Mouse (Mus musculus): ENCODE measurements around the gene Sfta2.

Sfta2 gene

GRCm38 (mm10) chr17:35601249-35601648, at the start of gene Sfta2:
Gene Sfta2 (plus strand): TSS chr17:35601549.
- no peak for DNase-seq (ENCODE audit: low read depth, low spot score)

GRCm38 (mm10) chr17:35551881-35552414, 49.4 kb upstream of the Sfta2 start, which contains the start of gene Cdsn:
Gene Cdsn (plus strand): TSS chr17:35552128.
- no peak for DNase-seq (ENCODE audit: low read depth, low spot score)

GRCm38 (mm10) chr17:35554321-35554720, 47.0 kb upstream of the Sfta2 start:
- no peak for DNase-seq (ENCODE audit: low read depth, low spot score)

- DNase-seq (ENCODE audit: low read depth, low spot score): no peak
Measured at GRCm38 (mm10) chr17:35554761-35555397, 46.5 kb upstream of the Sfta2 start.

- DNase-seq (ENCODE audit: low read depth, low spot score): no peak
Measured at GRCm38 (mm10) chr17:35556186-35556765, 45.1 kb upstream of the Sfta2 start.

GRCm38 (mm10) chr17:35556812-35557211, 44.5 kb upstream of the Sfta2 start:
- peak; percentile 57 for DNase-seq (ENCODE audit: low read depth, low spot score)

GRCm38 (mm10) chr17:35557351-35557750, 44.0 kb upstream of the Sfta2 start:
- DNase-seq (ENCODE audit: low read depth, low spot score): no peak

- DNase-seq (ENCODE audit: low read depth, low spot score): no peak
Measured at GRCm38 (mm10) chr17:35558216-35558615, 43.1 kb upstream of the Sfta2 start.

GRCm38 (mm10) chr17:35567150-35567549, 34.2 kb upstream of the Sfta2 start, which contains the start of gene 2300002M23Rik:
Gene 2300002M23Rik (plus strand): TSS chr17:35567450.
- no peak for DNase-seq (ENCODE audit: low read depth, low spot score)

GRCm38 (mm10) chr17:35567767-35568166, 33.6 kb upstream of the Sfta2 start:
- DNase-seq (ENCODE audit: low read depth, low spot score): no peak

GRCm38 (mm10) chr17:35569091-35569944, 32.0 kb upstream of the Sfta2 start:
- no peak for DNase-seq (ENCODE audit: low read depth, low spot score)

GRCm38 (mm10) chr17:35570836-35571235, 30.5 kb upstream of the Sfta2 start:
- no peak for DNase-seq (ENCODE audit: low read depth, low spot score)

GRCm38 (mm10) chr17:35571477-35571876, 29.9 kb upstream of the Sfta2 start:
- DNase-seq (ENCODE audit: low read depth, low spot score): no peak

- peak; percentile 88 for DNase-seq (ENCODE audit: low read depth, low spot score)
Measured at GRCm38 (mm10) chr17:35578211-35578610, 23.1 kb upstream of the Sfta2 start.

GRCm38 (mm10) chr17:35582900-35583299, 18.4 kb upstream of the Sfta2 start:
- no peak for DNase-seq (ENCODE audit: low read depth, low spot score)

GRCm38 (mm10) chr17:35584330-35584937, 16.9 kb upstream of the Sfta2 start:
- DNase-seq (ENCODE audit: low read depth, low spot score): peak; percentile 74

GRCm38 (mm10) chr17:35587291-35587690, 14.1 kb upstream of the Sfta2 start:
- DNase-seq (ENCODE audit: low read depth, low spot score): no peak

GRCm38 (mm10) chr17:35588387-35588786, 13.0 kb upstream of the Sfta2 start:
- DNase-seq (ENCODE audit: low read depth, low spot score): no peak

- DNase-seq (ENCODE audit: low read depth, low spot score): peak; percentile 69
Measured at GRCm38 (mm10) chr17:35590410-35591218, 10.7 kb upstream of the Sfta2 start.

GRCm38 (mm10) chr17:35591219-35591578, 10.2 kb upstream of the Sfta2 start:
- DNase-seq (ENCODE audit: low read depth, low spot score): no peak

- no peak for DNase-seq (ENCODE audit: low read depth, low spot score)
Measured at GRCm38 (mm10) chr17:35591731-35592130, 9.6 kb upstream of the Sfta2 start.

All from retina, postnatal 7 days (tissue).